Mouse (Mus musculus) intestine, embryonic 16.5 days (tissue): ENCODE measurements around the gene Lgr5. TPM values are rescaled to one million over a fixed set of nuclear protein-coding genes. Genes with fewer than 3 reads are reported as not detected.

Source experiments
- ATAC-seq: fragments of 200-750 bp; cut with Nextera tagmentation; 2 replicates; pipeline ENCODE4 v1.8.0; 2017; ENCODE audit warnings: moderate TSS enrichment, moderate library complexity
- H3K27ac ChIP-seq: fragments of 300-500 bp; sonication (generic); 2 replicates; pipeline ENCODE4 v1.5.1; 2014; ENCODE audit warnings: mild to moderate bottlenecking, low read length
- H3K27me3 ChIP-seq: fragments of 300-500 bp; sonication (generic); replicated peaks from 2 replicates; pipeline ENCODE4 v1.6.1; 2014; ENCODE audit warnings: low read length, control low read depth, mixed read lengths; ENCODE audit not compliant: control insufficient read depth, insufficient read depth
- H3K36me3 ChIP-seq: fragments of 300-500 bp; sonication (generic); 2 replicates; pipeline ENCODE4 v1.6.1; 2014; ENCODE audit warnings: low read length, control low read depth; ENCODE audit not compliant: control insufficient read depth, insufficient read depth
- H3K4me1 ChIP-seq: fragments of 300-500 bp; sonication (generic); 2 replicates; pipeline ENCODE4 v1.6.1; 2014; ENCODE audit warnings: low read length, control low read depth, mixed read lengths; ENCODE audit not compliant: control insufficient read depth, insufficient read depth
- H3K4me2 ChIP-seq: fragments of 300-500 bp; sonication (generic); 2 replicates; pipeline ENCODE4 v1.6.1; 2014; ENCODE audit warnings: low read depth, low read length, control low read depth
- H3K4me3 ChIP-seq: fragments of 300-500 bp; sonication (generic); 2 replicates; pipeline ENCODE4 v1.5.1; 2014; ENCODE audit warnings: mild to moderate bottlenecking, low read length
- H3K9ac ChIP-seq: fragments of 300-500 bp; sonication (generic); 2 replicates; pipeline ENCODE4 v1.6.1; 2014; ENCODE audit warnings: low read depth, low read length
- H3K9me3 ChIP-seq: fragments of 300-500 bp; sonication (generic); 2 replicates; pipeline ENCODE4 v1.6.1; 2016; ENCODE audit warnings: low read length, control low read depth; ENCODE audit not compliant: control insufficient read depth
- WGBS: fragments of 180-500 bp; shearing (Covaris S2); extraction: QIAGEN DNeasy Blood & Tissue Kit; methylation state at CpG from one replicate; pipeline ENCODE4 v1.1.7; 2014; 5-methylcytosine and 5-hydroxymethylcytosine counted together
- polyA plus RNA-seq: library from polyadenylated mRNA; unstranded; fragments of >200 nt; fragmentation: Nextera tagmentation; extraction: Ambion mirVana; gene quantifications from 2 replicates; pipeline ENCODE4 v1.2.1, GENCODE M21; 2015

Lgr5 gene
- polyA plus RNA-seq, 1 experiment from 2014 or later: 5.0 TPM

GRCm38 (mm10) chr10:115555191-115555765 lies 32.3 kb downstream of the Lgr5 start:
- Histone ChIP-seq H3K27me3 (no peaks in the 10 kb centered on the region), H3K27ac (no peak overlapping the region), H3K4me2 (no peak overlapping the region), H3K9ac (no peak overlapping the region), H3K4me3 (no peak overlapping the region), H3K9me3 (no peaks in the 10 kb centered on the region), H3K4me1 (no peaks in the 10 kb centered on the region), H3K36me3 (no peaks in the 10 kb centered on the region)
- no peak for ATAC-seq
- 37% methylated on average over 2 of the region's 2 CpGs for WGBS

- no peaks in the 10 kb centered on the region for H3K4me1 ChIP-seq
- H3K9ac ChIP-seq: no peak overlapping the region
- no peak overlapping the region for H3K4me2 ChIP-seq
- no peak for ATAC-seq
- no peak overlapping the region for H3K27ac ChIP-seq
- H3K27me3 ChIP-seq: no peaks in the 10 kb centered on the region
- 76% methylated on average over 11 of the region's 11 CpGs for WGBS
- H3K4me3 ChIP-seq: no peak overlapping the region
- no peaks in the 10 kb centered on the region for H3K9me3 ChIP-seq
- no peaks in the 10 kb centered on the region for H3K36me3 ChIP-seq
Observed at GRCm38 (mm10) chr10:115553352-115554113, 34.0 kb downstream of the Lgr5 start.

- no peaks in the 10 kb centered on the region for H3K27me3 ChIP-seq
- H3K27ac ChIP-seq: no peak overlapping the region
- H3K36me3 ChIP-seq: no peaks in the 10 kb centered on the region
- no peak for ATAC-seq
- no peak overlapping the region for H3K4me3 ChIP-seq
- WGBS: 79% methylated on average over 3 of the region's 3 CpGs
- no peak overlapping the region for H3K4me2 ChIP-seq
- no peaks in the 10 kb centered on the region for H3K9me3 ChIP-seq
- H3K4me1 ChIP-seq: no peaks in the 10 kb centered on the region
- no peak overlapping the region for H3K9ac ChIP-seq
Observed at GRCm38 (mm10) chr10:115551069-115551468, 36.5 kb downstream of the Lgr5 start.

- Histone ChIP-seq H3K4me1 (no peaks in the 10 kb centered on the region), H3K27ac (no peak overlapping the region), H3K9ac (no peak overlapping the region), H3K4me2 (no peak overlapping the region), H3K27me3 (no peaks in the 10 kb centered on the region), H3K36me3 (no peaks in the 10 kb centered on the region), H3K9me3 (no peaks in the 10 kb centered on the region), H3K4me3 (no peak overlapping the region)
- WGBS: 80% methylated on average over 7 of the region's 7 CpGs
- no peak for ATAC-seq
Observed at GRCm38 (mm10) chr10:115550253-115550652, 37.3 kb downstream of the Lgr5 start.

GRCm38 (mm10) chr10:115542917-115543316 lies 44.7 kb downstream of the Lgr5 start:
- Histone ChIP-seq H3K4me3 (no peak overlapping the region), H3K4me2 (no peak overlapping the region), H3K4me1 (no peaks in the 10 kb centered on the region), H3K27ac (no peak overlapping the region), H3K9me3 (no peaks in the 10 kb centered on the region), H3K27me3 (no peaks in the 10 kb centered on the region), H3K9ac (no peak overlapping the region), H3K36me3 (no peaks in the 10 kb centered on the region)
- no peak for ATAC-seq
- 70% methylated on average over 6 of the region's 6 CpGs for WGBS

GRCm38 (mm10) chr10:115530746-115531145 lies 56.8 kb downstream of the Lgr5 start:
- no peak overlapping the region for H3K27ac ChIP-seq
- no peak overlapping the region for H3K9ac ChIP-seq
- ATAC-seq: no peak
- H3K4me1 ChIP-seq: 0 out of 2 replicates have a peak, but pooled peaks cover 3% of the 10 kb centered on the region
- H3K4me2 ChIP-seq: no peak overlapping the region
- no peaks in the 10 kb centered on the region for H3K36me3 ChIP-seq
- WGBS: 18% methylated on average over 2 of the region's 2 CpGs
- H3K9me3 ChIP-seq: no peaks in the 10 kb centered on the region
- no peak overlapping the region for H3K4me3 ChIP-seq
- H3K27me3 ChIP-seq: no peaks in the 10 kb centered on the region

- Histone ChIP-seq H3K9me3 (no peaks in the 10 kb centered on the region), H3K9ac (no peak overlapping the region), H3K36me3 (no peaks in the 10 kb centered on the region), H3K4me3 (no peak overlapping the region), H3K27me3 (no peaks in the 10 kb centered on the region), H3K4me2 (no peak overlapping the region), H3K27ac (no peak overlapping the region), H3K4me1 (0 out of 2 replicates have a peak, but pooled peaks cover 3% of the 10 kb centered on the region)
- 83% methylated on average over 12 of the region's 12 CpGs for WGBS
- ATAC-seq: no peak
Observed at GRCm38 (mm10) chr10:115529768-115530167, 57.8 kb downstream of the Lgr5 start.

GRCm38 (mm10) chr10:115528892-115529291 lies 58.7 kb downstream of the Lgr5 start:
- WGBS: 55% methylated on average over 4 of the region's 4 CpGs
- no peak overlapping the region for H3K9ac ChIP-seq
- H3K36me3 ChIP-seq: no peaks in the 10 kb centered on the region
- no peak overlapping the region for H3K4me2 ChIP-seq
- ATAC-seq: no peak
- H3K9me3 ChIP-seq: no peaks in the 10 kb centered on the region
- H3K27ac ChIP-seq: no peak overlapping the region
- 0 out of 2 replicates have a peak, but pooled peaks cover 3% of the 10 kb centered on the region for H3K4me1 ChIP-seq
- H3K27me3 ChIP-seq: no peaks in the 10 kb centered on the region
- no peak overlapping the region for H3K4me3 ChIP-seq

- H3K4me2 ChIP-seq: no peak overlapping the region
- no peaks in the 10 kb centered on the region for H3K36me3 ChIP-seq
- no peak for ATAC-seq
- H3K27me3 ChIP-seq: no peaks in the 10 kb centered on the region
- 65% methylated on average over 4 of the region's 4 CpGs for WGBS
- H3K9me3 ChIP-seq: no peaks in the 10 kb centered on the region
- no peaks in the 10 kb centered on the region for H3K4me1 ChIP-seq
- no peak overlapping the region for H3K27ac ChIP-seq
- no peak overlapping the region for H3K4me3 ChIP-seq
- H3K9ac ChIP-seq: no peak overlapping the region
Observed at GRCm38 (mm10) chr10:115521081-115521451, 66.5 kb downstream of the Lgr5 start.
